ENCODE assay signal across 20 mouse cellular contexts in genomic region chr17:50117461-50117860, GRCm38 (mm10).
DNase-seq lines count a peak whose midpoint lies in the region; ATAC-seq and TF ChIP-seq lines count a peak whose summit lies in the region.
"Had no signal": no experiment of that assay in that cellular context is flagged by ENCODE, and none has a peak within 500 bp of the region (broad histone marks: within the 10 kb centered on the region; RNA-seq: fewer than 3 reads in every experiment).

No protein-coding gene starts in this region.

- no peak overlapping the region for H3K4me2 ChIP-seq in heart, embryonic 16.5 days (ENCODE audit: low read depth, low read length)
- no peak overlapping the region for H3K4me2 ChIP-seq in hindbrain, embryonic 16.5 days (ENCODE audit: low read length)
- H3K4me2 ChIP-seq: heart, embryonic 12.5 days; hindbrain, embryonic 14.5 days had no signal

- no peak overlapping the region for H3K9ac ChIP-seq in heart, embryonic 16.5 days (ENCODE audit: low read length)
- no peak overlapping the region for H3K9ac ChIP-seq in hindbrain, embryonic 16.5 days (ENCODE audit: low read depth, low read length)
- H3K9ac ChIP-seq: heart, embryonic 12.5 days; hindbrain, embryonic 14.5 days had no signal

- H3K4me3 ChIP-seq in heart, embryonic 16.5 days (ENCODE audit: low read length) = no peak overlapping the region
- H3K4me3 ChIP-seq in heart, embryonic 10.5 days = no peak overlapping the region
- H3K4me3 ChIP-seq in spleen, adult 2 months (ENCODE audit: extremely low read depth, insufficient read depth, insufficient read length) = no peak overlapping the region
- no peak overlapping the region for H3K4me3 ChIP-seq in hindbrain, embryonic 16.5 days (ENCODE audit: low read length)
- H3K4me3 ChIP-seq: embryonic facial prominence, embryonic 10.5 days; erythroblast, embryonic 14.5 days; forebrain, embryonic 10.5 days; heart, embryonic 12.5 days; hindbrain, embryonic 10.5 days had no signal

- H3K27ac ChIP-seq in heart, embryonic 16.5 days (ENCODE audit: low read length) = 0 out of 2 replicates have a peak overlapping the region, but pooled peaks have one; percentile 8
- H3K27ac ChIP-seq in heart, embryonic 10.5 days = no peak overlapping the region
- 0 out of 2 replicates have a peak overlapping the region, but pooled peaks have one; percentile 23 for H3K27ac ChIP-seq in spleen, adult 2 months (ENCODE audit: insufficient read depth, low read length)
- H3K27ac ChIP-seq in hindbrain, embryonic 16.5 days (ENCODE audit: low read depth, low read length) = no peak overlapping the region
- H3K27ac ChIP-seq: embryonic facial prominence, embryonic 10.5 days; forebrain, embryonic 10.5 days; hindbrain, embryonic 10.5 days; hindbrain, embryonic 14.5 days had no signal

- TF ChIP-seq CTCF in spleen, adult 2 months (IDR thresholded peaks at IDR 0.05; ENCODE audit: extremely low read depth, insufficient read depth, insufficient read length, insufficient replicate concordance) = no peak

- no peaks in the 10 kb centered on the region for H3K9me3 ChIP-seq in heart, embryonic 16.5 days (replicated peaks; ENCODE audit: control insufficient read depth, low read length)
- no peaks in the 10 kb centered on the region for H3K9me3 ChIP-seq in heart, embryonic 10.5 days
- H3K9me3 ChIP-seq in hindbrain, embryonic 16.5 days (ENCODE audit: control insufficient read depth, low read length) = no peaks in the 10 kb centered on the region
- H3K9me3 ChIP-seq: embryonic facial prominence, embryonic 10.5 days; forebrain, embryonic 10.5 days; heart, embryonic 12.5 days; hindbrain, embryonic 10.5 days had no signal

- peaks cover 12% of the 10 kb centered on the region for H3K4me1 ChIP-seq in heart, embryonic 16.5 days (ENCODE audit: control insufficient read depth, insufficient read depth, low read length)
- 0 out of 2 replicates have a peak, but pooled peaks cover 10% of the 10 kb centered on the region for H3K4me1 ChIP-seq in heart, embryonic 10.5 days
- peaks cover 4% of the 10 kb centered on the region; the same call in 1 of the 2 replicates for H3K4me1 ChIP-seq in spleen, adult 2 months (ENCODE audit: control insufficient read depth, insufficient read depth, insufficient read length)
- no peaks in the 10 kb centered on the region for H3K4me1 ChIP-seq in hindbrain, embryonic 16.5 days (ENCODE audit: control insufficient read depth, insufficient read depth, low read depth, low read length)
- H3K4me1 ChIP-seq: forebrain, embryonic 10.5 days; hindbrain, embryonic 10.5 days had no signal

- TF ChIP-seq POLR2A in spleen, adult 2 months (IDR thresholded peaks at IDR 0.05; ENCODE audit: low read depth, low read length) = no peak

- ATAC-seq in heart, embryonic 16.5 days (replicated peaks; ENCODE audit: extremely low read depth, insufficient read depth, low FRiP score) = no peak
- peak; percentile 28 for ATAC-seq in megakaryocyte, adult 5-6 weeks (ENCODE audit: poor library complexity, severe bottlenecking)
- ATAC-seq in hindbrain, embryonic 16.5 days = no peak
- ATAC-seq: forebrain, embryonic 14.5 days; intestine, embryonic 16.5 days had no signal

- DNase-seq in heart, embryonic 10.5 days (ENCODE audit: low spot score) = no peak
- DNase-seq in spleen, adult 2 months (ENCODE audit: low read depth in 1 of 2, low spot score in 2 of 2) = no peak
- no peak for DNase-seq in spleen, adult 18-20 months
- DNase-seq in embryo, embryonic 11 days = no peak
- DNase-seq: adrenal gland, adult 8-10 months; cerebellum, adult 11 months; cerebellum, adult 8-10 months; cerebellum, postnatal 14 days; gastrocnemius, postnatal 10 days had no signal

- 94% methylated on average over 7 of the region's 7 CpGs for WGBS in heart, embryonic 16.5 days
- 85% methylated on average over 7 of the region's 7 CpGs for WGBS in heart, embryonic 10.5 days
- 93% methylated on average over 7 of the region's 7 CpGs for WGBS in spleen, adult 2 months
- 93% methylated on average over 7 of the region's 7 CpGs for WGBS in hindbrain, embryonic 16.5 days

- H3K36me3 ChIP-seq in heart, embryonic 16.5 days (ENCODE audit: control insufficient read depth, insufficient read depth) = peaks cover 5% of the 10 kb centered on the region; the same call in 1 of the 2 replicates
- no peaks in the 10 kb centered on the region for H3K36me3 ChIP-seq in heart, embryonic 10.5 days
- H3K36me3 ChIP-seq in spleen, adult 2 months (ENCODE audit: control insufficient read depth, insufficient read depth, low read length) = peaks cover 8% of the 10 kb centered on the region
- H3K36me3 ChIP-seq in hindbrain, embryonic 16.5 days (ENCODE audit: control insufficient read depth, insufficient read depth, low read length) = no peaks in the 10 kb centered on the region
- H3K36me3 ChIP-seq: embryonic facial prominence, embryonic 10.5 days; forebrain, embryonic 10.5 days; heart, embryonic 12.5 days; hindbrain, embryonic 10.5 days had no signal

- no peaks in the 10 kb centered on the region for H3K27me3 ChIP-seq in heart, embryonic 16.5 days (ENCODE audit: control insufficient read depth, insufficient read depth, low read length)
- H3K27me3 ChIP-seq in heart, embryonic 10.5 days (ENCODE audit: insufficient read depth, poor library complexity, severe bottlenecking) = no peaks in the 10 kb centered on the region
- no peaks in the 10 kb centered on the region for H3K27me3 ChIP-seq in spleen, adult 2 months (ENCODE audit: control insufficient read depth, insufficient read depth, low read length)
- no peaks in the 10 kb centered on the region for H3K27me3 ChIP-seq in hindbrain, embryonic 16.5 days (replicated peaks; ENCODE audit: control insufficient read depth, insufficient read depth, low read length)
- H3K27me3 ChIP-seq: heart, embryonic 12.5 days had no signal

Comparison
In these comparisons a context has a peak if more than half of its experiments do, and no peak if none do; other contexts are left out.
1. H3K27ac ChIP-seq: peak in heart, embryonic 16.5 days (single experiment) and spleen, adult 2 months (single experiment); none in heart, embryonic 10.5 days (single experiment) and hindbrain, embryonic 16.5 days (single experiment).